Mouse (Mus musculus) heart, embryonic 12.5 days (tissue): ENCODE data around the gene Gm42421. TPM values are rescaled to one million over a fixed set of nuclear protein-coding genes. Genes with fewer than 3 reads are reported as not detected.

Experiments used
- ATAC-seq: fragments of 200-750 bp; cut with Nextera tagmentation; 2 replicates; pipeline ENCODE4 v1.8.0; 2017; ENCODE audit warnings: moderate TSS enrichment, moderate library complexity; ENCODE audit not compliant: insufficient number of reproducible peaks, low FRiP score
- H3K27ac ChIP-seq: fragments of 300-500 bp; sonication (generic); 2 replicates; pipeline ENCODE4 v1.5.1; 2016; ENCODE audit warnings: mild to moderate bottlenecking, moderate library complexity; ENCODE audit not compliant: poor library complexity, severe bottlenecking
- H3K27me3 ChIP-seq: fragments of 300-500 bp; sonication (generic); replicated peaks from 2 replicates; pipeline ENCODE4 v1.6.1; 2016; ENCODE audit warnings: mild to moderate bottlenecking, moderate library complexity
- H3K36me3 ChIP-seq: fragments of 300-500 bp; sonication (generic); 2 replicates; pipeline ENCODE4 v1.6.1; 2016; ENCODE audit warnings: mild to moderate bottlenecking, moderate library complexity
- H3K4me1 ChIP-seq: fragments of 300-500 bp; sonication (generic); replicated peaks from 2 replicates; pipeline ENCODE4 v1.6.1; 2016; ENCODE audit warnings: mild to moderate bottlenecking
- H3K4me2 ChIP-seq: fragments of 300-500 bp; sonication (generic); 2 replicates; pipeline ENCODE4 v1.6.1; 2016; ENCODE audit warnings: mild to moderate bottlenecking, moderate library complexity
- H3K4me3 ChIP-seq: fragments of 300-500 bp; sonication (generic); 2 replicates; pipeline ENCODE4 v1.5.1; 2016; ENCODE audit warnings: mild to moderate bottlenecking
- H3K9ac ChIP-seq: fragments of 300-500 bp; sonication (generic); 2 replicates; pipeline ENCODE4 v1.6.1; 2016; ENCODE audit warnings: mild to moderate bottlenecking, moderate library complexity
- H3K9me3 ChIP-seq: fragments of 300-500 bp; sonication (generic); replicated peaks from 2 replicates; pipeline ENCODE4 v1.6.1; 2016; ENCODE audit warnings: mild to moderate bottlenecking, moderate library complexity
- WGBS: fragments of 180-500 bp; shearing (Covaris S2); methylation state at CpG from one replicate; pipeline ENCODE4 v1.1.7; 2016; 5-methylcytosine and 5-hydroxymethylcytosine counted together
- polyA plus RNA-seq: library from polyadenylated mRNA; unstranded; fragments of >200 nt; fragmentation: Nextera tagmentation; extraction: Ambion mirVana; gene quantifications from 2 replicates; pipeline ENCODE4 v1.2.1, GENCODE M21; 2016

Gene Gm42421
- polyA plus RNA-seq, 1 experiment from 2014 or later: 0.55 TPM

DNA sequence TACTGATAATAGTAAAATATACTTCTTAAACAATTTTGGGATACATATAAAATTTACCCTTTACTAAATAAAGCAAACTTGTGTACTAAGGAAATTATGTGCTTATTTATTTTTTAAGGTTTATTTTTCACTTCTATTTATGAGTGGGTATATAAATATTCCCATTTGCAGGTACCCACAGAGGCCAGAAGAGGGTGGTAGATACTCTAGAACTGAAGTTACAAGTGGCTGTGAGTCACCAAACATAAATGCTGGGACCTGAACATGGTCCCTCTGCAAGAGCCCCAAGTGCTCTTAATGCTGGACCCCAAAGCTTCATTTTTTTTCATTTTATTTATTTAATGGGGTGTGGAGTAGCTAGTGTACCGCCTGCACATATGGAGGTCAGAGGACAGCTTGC is 5.9 kb downstream of the Gm42421 start:
- Histone ChIP-seq H3K4me3 (no peak overlapping the region), H3K4me1 (0 out of 2 replicates have a peak, but pooled peaks cover 8% of the 10 kb centered on the region), H3K9ac (no peak overlapping the region), H3K36me3 (peaks cover 35% of the 10 kb centered on the region), H3K4me2 (no peak overlapping the region), H3K9me3 (no peaks in the 10 kb centered on the region), H3K27me3 (no peaks in the 10 kb centered on the region), H3K27ac (no peak overlapping the region)
- WGBS: 76% methylated on average over 1 of the region's 1 CpGs
- ATAC-seq: no peak

DNA sequence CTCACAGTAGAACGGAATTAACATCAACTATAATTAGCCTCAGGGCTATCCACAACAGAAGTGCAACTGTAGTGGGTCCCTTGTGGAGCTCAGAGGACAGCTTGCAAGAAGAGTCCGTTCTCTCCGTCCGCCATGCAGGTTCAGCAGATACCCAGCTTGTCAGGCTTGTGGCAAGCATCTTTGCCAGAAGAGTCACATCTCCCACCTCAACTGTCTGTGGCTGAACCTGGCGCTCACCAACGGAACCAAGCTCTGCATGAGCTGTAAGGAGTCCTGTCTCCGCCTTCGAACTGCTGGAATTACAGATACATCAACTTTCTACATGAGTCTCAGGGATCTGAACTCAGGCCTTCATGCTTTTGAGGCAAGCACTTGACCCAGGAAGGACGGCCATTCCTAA is 8.2 kb downstream of the Gm42421 start:
- Histone ChIP-seq H3K9me3 (0 out of 2 replicates have a peak, but pooled peaks cover 3% of the 10 kb centered on the region), H3K9ac (no peak overlapping the region), H3K27ac (no peak overlapping the region), H3K27me3 (no peaks in the 10 kb centered on the region), H3K36me3 (peaks cover 14% of the 10 kb centered on the region), H3K4me1 (0 out of 2 replicates have a peak, but pooled peaks cover 8% of the 10 kb centered on the region), H3K4me2 (no peak overlapping the region), H3K4me3 (no peak overlapping the region)
- ATAC-seq: no peak
- 71% methylated on average over 9 of the region's 9 CpGs for WGBS

DNA sequence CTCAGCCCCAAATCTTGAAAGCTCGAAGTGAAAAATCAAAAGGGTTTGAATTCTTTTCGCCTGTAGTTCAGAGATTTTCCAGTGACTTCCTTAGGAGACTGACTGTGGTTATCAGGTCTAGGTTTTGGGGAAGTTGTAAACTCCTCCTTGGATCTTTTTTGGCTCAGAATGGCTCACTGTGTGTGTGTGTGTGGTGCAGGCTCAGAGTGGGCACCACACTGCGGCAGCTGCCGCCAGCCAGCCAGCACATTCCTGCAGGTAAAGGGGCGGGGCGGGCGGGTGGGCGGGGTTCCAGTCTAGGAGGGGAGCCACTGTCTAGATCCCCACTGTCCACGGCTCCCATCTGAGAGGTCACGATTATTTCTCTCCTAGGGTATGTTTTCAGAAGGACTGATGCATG is 13.6 kb downstream of the Gm42421 start:
- Histone ChIP-seq H3K9me3 (peaks cover 9% of the 10 kb centered on the region), H3K36me3 (no peaks in the 10 kb centered on the region), H3K4me2 (no peak overlapping the region), H3K9ac (no peak overlapping the region), H3K27me3 (no peaks in the 10 kb centered on the region), H3K27ac (no peak overlapping the region), H3K4me1 (0 out of 2 replicates have a peak, but pooled peaks cover 3% of the 10 kb centered on the region), H3K4me3 (no peak overlapping the region)
- ATAC-seq: no peak
- WGBS: 12% methylated on average over 10 of the region's 10 CpGs

DNA sequence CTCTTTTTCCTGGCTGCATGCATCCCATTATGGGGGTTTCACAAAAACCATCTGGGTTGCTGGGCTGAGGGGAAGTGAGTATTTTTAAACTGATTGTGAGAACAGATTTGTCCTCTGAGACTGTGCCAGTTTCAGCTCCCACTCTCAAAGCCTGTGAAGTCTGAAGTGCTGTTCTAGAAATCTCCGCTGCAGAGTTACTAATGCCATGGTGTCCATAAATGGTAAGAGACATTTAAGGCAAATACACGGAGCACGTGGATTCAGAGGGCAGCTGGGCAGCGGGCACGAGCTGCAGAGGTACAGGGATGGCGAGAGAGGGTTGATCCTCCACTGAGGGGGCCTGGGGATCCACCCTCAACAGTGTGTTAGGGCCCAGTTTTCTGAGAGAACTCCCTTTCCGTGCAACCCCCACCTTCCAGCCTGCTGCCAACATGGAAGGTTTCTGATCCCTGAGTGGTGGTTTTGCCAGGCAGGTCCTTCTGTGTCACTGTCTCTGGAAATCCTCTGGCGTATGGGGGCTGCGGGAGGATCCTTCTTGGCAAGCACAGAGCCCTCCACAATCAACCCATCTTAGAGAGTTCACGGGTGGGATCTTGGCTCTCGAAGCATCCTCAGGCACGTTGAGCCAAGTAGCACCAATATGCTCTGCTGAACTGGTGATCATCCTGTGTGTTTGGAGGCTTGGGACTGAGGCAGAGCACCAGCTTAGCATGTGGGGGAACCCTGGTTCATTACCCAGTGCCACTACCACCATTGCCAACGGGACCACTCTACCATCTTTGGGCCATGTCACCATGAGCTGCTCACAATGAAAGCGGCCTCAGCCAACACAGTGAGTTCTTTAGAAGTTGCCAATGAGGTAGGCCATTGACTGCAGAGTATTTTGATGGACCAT is 15.5 kb downstream of the Gm42421 start:
- WGBS: 78% methylated on average over 14 of the region's 14 CpGs
- Histone ChIP-seq H3K36me3 (no peaks in the 10 kb centered on the region), H3K9ac (no peak overlapping the region), H3K27me3 (no peaks in the 10 kb centered on the region), H3K4me2 (no peak overlapping the region), H3K4me1 (no peaks in the 10 kb centered on the region), H3K4me3 (no peak overlapping the region), H3K9me3 (peaks cover 9% of the 10 kb centered on the region), H3K27ac (no peak overlapping the region)
- no peak for ATAC-seq

DNA sequence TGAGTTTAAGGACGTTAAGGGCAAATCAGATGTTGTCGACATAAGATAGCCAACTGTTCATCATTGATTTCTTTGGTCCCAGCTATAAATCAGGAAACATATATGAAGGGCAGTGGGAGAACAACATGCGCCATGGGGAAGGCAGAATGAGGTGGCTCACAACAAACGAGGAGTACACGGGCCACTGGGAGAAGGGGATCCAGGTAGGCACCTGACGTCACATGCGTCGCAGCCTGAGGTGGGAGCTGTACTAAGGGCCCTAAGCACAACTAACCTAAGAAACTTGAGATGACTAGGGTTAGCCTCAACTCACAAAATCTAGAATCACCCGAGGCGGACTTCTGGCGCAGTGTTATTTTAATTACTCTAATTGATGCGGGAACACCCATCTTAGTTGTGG is 20.4 kb downstream of the Gm42421 start:
- Histone ChIP-seq H3K9me3 (peaks cover 6% of the 10 kb centered on the region), H3K27me3 (no peaks in the 10 kb centered on the region), H3K4me1 (no peaks in the 10 kb centered on the region), H3K27ac (no peak overlapping the region), H3K9ac (no peak overlapping the region), H3K4me2 (no peak overlapping the region), H3K4me3 (no peak overlapping the region), H3K36me3 (no peaks in the 10 kb centered on the region)
- WGBS: 79% methylated on average over 12 of the region's 12 CpGs
- no peak for ATAC-seq

DNA sequence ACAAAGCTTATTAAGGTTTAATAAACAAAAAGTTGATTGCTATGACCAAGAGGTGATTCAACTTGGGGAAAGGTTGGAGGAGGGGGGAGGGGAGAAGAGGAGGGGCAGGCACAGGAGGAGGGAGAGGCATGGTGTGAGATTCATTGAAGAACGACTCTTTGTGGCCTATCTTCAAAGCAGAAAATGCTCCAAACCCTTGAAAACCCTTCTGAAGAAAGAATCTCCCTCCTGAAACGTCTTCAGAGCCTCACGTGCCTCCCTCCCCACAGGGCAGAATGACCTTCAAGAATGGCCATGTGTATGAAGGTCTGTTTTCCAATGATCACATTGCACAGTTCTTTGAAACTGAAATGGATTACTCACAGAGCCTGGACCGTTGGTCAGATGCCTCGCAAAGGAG is 22.0 kb downstream of the Gm42421 start:
- Histone ChIP-seq H3K9me3 (peaks cover 2% of the 10 kb centered on the region), H3K9ac (no peak overlapping the region), H3K4me1 (no peaks in the 10 kb centered on the region), H3K27ac (no peak overlapping the region), H3K4me3 (no peak overlapping the region), H3K36me3 (no peaks in the 10 kb centered on the region), H3K27me3 (no peaks in the 10 kb centered on the region), H3K4me2 (no peak overlapping the region)
- no peak for ATAC-seq
- WGBS: 42% methylated on average over 5 of the region's 5 CpGs

DNA sequence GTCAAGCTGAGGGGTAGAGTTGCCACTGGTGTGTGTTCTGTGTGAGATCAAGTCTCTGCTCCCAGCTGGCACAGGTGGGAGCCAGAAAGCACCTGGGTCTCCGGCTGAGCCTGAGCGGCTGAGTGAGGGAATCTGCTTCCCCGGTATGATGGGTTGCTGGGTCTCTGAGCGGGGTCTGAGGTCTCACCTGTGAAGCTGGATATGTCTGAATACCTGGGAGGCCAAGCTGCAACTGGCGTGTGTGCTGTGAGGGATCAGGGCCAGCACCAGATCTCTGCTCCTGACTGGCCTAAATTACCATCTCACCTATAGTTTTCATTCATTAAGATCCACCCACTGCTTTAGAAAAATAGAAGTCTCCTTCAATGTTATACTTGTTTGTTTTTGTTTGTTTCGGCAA is 29.1 kb downstream of the Gm42421 start:
- Histone ChIP-seq H3K4me3 (no peak overlapping the region), H3K27ac (no peak overlapping the region), H3K4me1 (no peaks in the 10 kb centered on the region), H3K9me3 (peaks cover 10% of the 10 kb centered on the region), H3K9ac (no peak overlapping the region), H3K36me3 (no peaks in the 10 kb centered on the region), H3K4me2 (no peak overlapping the region), H3K27me3 (no peaks in the 10 kb centered on the region)
- no peak for ATAC-seq
- WGBS: 89% methylated on average over 6 of the region's 6 CpGs

DNA sequence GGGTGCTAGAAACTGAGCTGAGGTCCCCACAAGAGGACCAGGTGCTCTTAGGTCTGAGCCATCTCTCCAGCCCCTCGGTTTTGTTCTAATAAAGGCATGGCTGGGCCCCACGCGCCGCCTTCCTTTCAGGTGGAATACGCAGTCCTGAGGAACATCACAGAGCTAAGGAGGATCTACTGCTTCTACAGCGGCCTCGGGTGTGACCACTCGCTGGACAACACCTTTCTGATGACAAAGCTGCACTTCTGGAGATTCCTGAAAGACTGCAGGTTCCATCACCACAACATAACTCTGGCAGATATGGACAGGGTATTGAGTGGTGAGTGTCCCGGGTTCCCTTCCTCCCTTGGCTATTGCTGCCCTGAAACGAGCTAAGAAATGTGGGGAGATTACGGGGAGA is 31.6 kb downstream of the Gm42421 start:
- Histone ChIP-seq H3K4me1 (no peaks in the 10 kb centered on the region), H3K36me3 (no peaks in the 10 kb centered on the region), H3K27me3 (no peaks in the 10 kb centered on the region), H3K4me3 (no peak overlapping the region), H3K27ac (no peak overlapping the region), H3K9me3 (peaks cover 10% of the 10 kb centered on the region), H3K9ac (no peak overlapping the region), H3K4me2 (no peak overlapping the region)
- 87% methylated on average over 11 of the region's 11 CpGs for WGBS
- no peak for ATAC-seq

DNA sequence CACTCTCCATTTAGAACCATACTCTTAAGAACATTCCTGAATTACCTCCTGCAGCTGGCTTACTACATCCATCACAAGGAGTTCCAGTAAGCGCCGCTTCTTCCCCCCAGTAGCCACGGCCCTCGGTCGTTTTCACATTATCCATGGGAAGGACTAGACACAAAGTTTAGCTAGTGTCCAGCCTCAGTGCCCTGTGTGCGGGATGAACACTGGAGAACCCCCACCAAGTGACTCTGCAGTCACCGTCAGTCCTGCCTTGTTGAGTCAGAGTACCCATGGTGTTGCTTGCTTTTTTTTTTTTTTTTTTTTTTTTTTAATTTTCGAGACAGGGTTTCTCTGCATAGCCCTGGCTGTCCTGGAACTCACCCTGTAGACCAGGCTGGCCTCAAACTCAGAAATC is 33.2 kb downstream of the Gm42421 start:
- no peaks in the 10 kb centered on the region for H3K27me3 ChIP-seq
- H3K4me1 ChIP-seq: no peaks in the 10 kb centered on the region
- H3K9ac ChIP-seq: no peak overlapping the region
- no peak overlapping the region for H3K4me3 ChIP-seq
- ATAC-seq: no peak
- peaks cover 10% of the 10 kb centered on the region for H3K9me3 ChIP-seq
- no peak overlapping the region for H3K4me2 ChIP-seq
- no peaks in the 10 kb centered on the region for H3K36me3 ChIP-seq
- no peak overlapping the region for H3K27ac ChIP-seq
- whole genome bisulfite sequencing: 84% methylated on average over 8 of the region's 8 CpGs

DNA sequence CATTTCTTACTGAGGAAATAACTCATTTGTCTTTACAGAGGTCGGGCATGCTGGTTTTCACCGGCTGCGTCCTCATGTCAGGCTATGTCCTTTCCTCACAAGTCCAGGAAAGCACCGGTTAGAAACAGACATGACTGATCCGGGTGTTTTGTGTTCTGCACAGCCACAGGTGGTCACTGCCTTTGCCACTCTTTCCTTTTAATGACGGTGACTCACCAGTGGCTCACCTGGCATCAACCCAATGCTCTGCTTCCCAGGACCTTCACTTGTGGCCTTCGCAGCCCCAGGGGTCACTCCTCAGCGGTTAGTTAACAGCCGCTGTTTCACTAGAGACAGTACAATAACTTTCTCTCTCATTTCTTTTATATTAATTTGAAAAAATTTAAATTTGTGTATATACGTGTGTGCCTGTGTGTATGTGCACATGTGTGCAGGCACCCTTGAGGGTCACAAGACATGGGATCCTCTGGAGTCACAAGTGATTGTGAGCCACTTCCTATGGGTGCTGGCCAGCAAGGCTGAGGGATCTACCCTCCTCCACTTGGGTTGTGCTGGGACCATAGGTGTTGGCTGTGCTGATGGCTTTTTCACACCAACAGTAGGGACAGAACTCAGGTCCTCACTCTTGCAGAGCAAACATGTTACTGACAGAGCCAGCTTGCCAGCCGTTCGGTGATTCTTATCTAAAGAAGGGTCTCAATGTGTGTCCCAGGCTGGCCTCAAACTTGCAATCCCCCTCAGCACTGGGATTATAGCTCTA is 37.8 kb downstream of the Gm42421 start:
- ATAC-seq: no peak
- Histone ChIP-seq H3K9ac (no peak overlapping the region), H3K4me2 (no peak overlapping the region), H3K27me3 (no peaks in the 10 kb centered on the region), H3K36me3 (no peaks in the 10 kb centered on the region), H3K4me1 (no peaks in the 10 kb centered on the region), H3K27ac (no peak overlapping the region), H3K4me3 (no peak overlapping the region), H3K9me3 (no peaks in the 10 kb centered on the region)
- 81% methylated on average over 12 of the region's 12 CpGs for WGBS

DNA sequence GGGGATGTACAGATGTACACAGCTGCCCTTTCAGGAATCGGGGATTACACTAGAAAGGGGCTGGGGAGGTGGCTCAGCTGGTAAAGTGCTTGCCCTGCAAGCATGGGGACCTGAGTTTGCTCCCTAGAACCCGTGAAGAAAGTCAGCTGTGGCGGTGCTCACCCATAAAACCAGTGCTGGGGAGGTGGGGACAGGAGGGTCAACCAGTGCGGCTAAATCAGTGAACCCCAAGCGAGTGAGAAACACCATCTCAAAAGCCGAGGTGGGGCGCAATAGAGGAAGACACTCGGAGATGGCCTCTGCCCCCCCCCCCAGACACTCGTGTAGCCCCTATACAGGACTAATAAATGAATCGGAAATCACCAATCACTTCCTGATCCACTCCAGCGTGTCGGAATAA is 38.7 kb downstream of the Gm42421 start:
- no peak overlapping the region for H3K9ac ChIP-seq
- WGBS: 85% methylated on average over 12 of the region's 12 CpGs
- no peak for ATAC-seq

More for the DNA sequence above, 38.7 kb downstream of the Gm42421 start:
- Histone ChIP-seq H3K9me3 (no peaks in the 10 kb centered on the region), H3K36me3 (no peaks in the 10 kb centered on the region), H3K4me3 (no peak overlapping the region), H3K4me2 (no peak overlapping the region), H3K27me3 (no peaks in the 10 kb centered on the region), H3K4me1 (no peaks in the 10 kb centered on the region), H3K27ac (no peak overlapping the region)
